In genomic region chr2:142253913-142254312, GRCm38 (mm10) we compare ENCODE assay signal across 7 mouse cellular contexts.
DNase-seq lines count a peak whose midpoint lies in the region; ATAC-seq lines count a peak whose summit lies in the region.

No protein-coding gene starts in this region.

- peak; percentile 68 to 69 for DNase-seq in adrenal gland, postnatal 36 days
- DNase-seq in embryo, embryonic 10 days (ENCODE audit: low spot score): peak; percentile 86
- DNase-seq in gastrocnemius, postnatal 36 days: peak; percentile 10 to 15
- peak; percentile 66 for DNase-seq in kidney, adult 18-20 months
- peak; percentile 79 to 85 for DNase-seq in left cerebral cortex, postnatal 36 days (ENCODE audit: low spot score in 2 of 2)

- 9% methylated on average over 11 of the region's 11 CpGs for WGBS in midbrain, embryonic 13.5 days
- 14% methylated on average over 11 of the region's 11 CpGs for WGBS in stomach, embryonic 16.5 days

- H3K27me3 ChIP-seq in midbrain, embryonic 13.5 days: no peaks in the 10 kb centered on the region
- H3K27me3 ChIP-seq in stomach, embryonic 16.5 days (ENCODE audit: control insufficient read depth, insufficient read depth, low read length): no peaks in the 10 kb centered on the region

- H3K4me1 ChIP-seq in midbrain, embryonic 13.5 days (replicated peaks): peaks cover 13% of the 10 kb centered on the region
- no peaks in the 10 kb centered on the region for H3K4me1 ChIP-seq in stomach, embryonic 16.5 days (ENCODE audit: control insufficient read depth, insufficient read depth, low read length)

- peak; percentile 88 for ATAC-seq in midbrain, embryonic 13.5 days
- peak; percentile 62; the same call in 1 of the 2 replicates for ATAC-seq in stomach, embryonic 16.5 days (ENCODE audit: insufficient read depth, low FRiP score)

- H3K9ac ChIP-seq in midbrain, embryonic 13.5 days (replicated peaks): no peak overlapping the region
- H3K9ac ChIP-seq in stomach, embryonic 16.5 days (ENCODE audit: low read length): no peak overlapping the region

- 0 out of 2 replicates have a peak overlapping the region, but pooled peaks have one; percentile 35 for H3K27ac ChIP-seq in midbrain, embryonic 13.5 days
- H3K27ac ChIP-seq in stomach, embryonic 16.5 days (ENCODE audit: low read length): no peak overlapping the region

- H3K36me3 ChIP-seq in midbrain, embryonic 13.5 days: no peaks in the 10 kb centered on the region
- H3K36me3 ChIP-seq in stomach, embryonic 16.5 days (ENCODE audit: control insufficient read depth, insufficient read depth, low read length): no peaks in the 10 kb centered on the region

- intact Hi-C loops in gastrocnemius, postnatal 36 days (cut with DNase I): loop anchor here (10.0 kb wide), 1 partner anchor 551 kb away; no protein-coding TSS in a partner anchor
- intact Hi-C loops in left cerebral cortex, postnatal 36 days (cut with DNase I): loop anchor here (10.0 kb wide), 1 partner anchor 561 kb away; no protein-coding TSS in a partner anchor

- no peak overlapping the region for H3K4me3 ChIP-seq in midbrain, embryonic 13.5 days (replicated peaks)
- H3K4me3 ChIP-seq in stomach, embryonic 16.5 days (replicated peaks; ENCODE audit: low read length): no peak overlapping the region

- H3K4me2 ChIP-seq in midbrain, embryonic 13.5 days (replicated peaks): peak overlapping the region; percentile 27
- H3K4me2 ChIP-seq in stomach, embryonic 16.5 days (ENCODE audit: low read depth, low read length): peak overlapping the region; percentile 30

- H3K9me3 ChIP-seq in midbrain, embryonic 13.5 days: no peaks in the 10 kb centered on the region
- H3K9me3 ChIP-seq in stomach, embryonic 16.5 days (replicated peaks; ENCODE audit: control insufficient read depth, low read length): no peaks in the 10 kb centered on the region

Comparison
In these comparisons a context has a peak if more than half of its experiments do, and no peak if none do; other contexts are left out.
1. DNase-seq: peak in every context shown above with its lines; median percentile 86 in embryo, embryonic 10 days; 82 in left cerebral cortex, postnatal 36 days; 68 in adrenal gland, postnatal 36 days; 66 in kidney, adult 18-20 months; 12 in gastrocnemius, postnatal 36 days.